Mouse (Mus musculus) small intestine, adult 2 months (tissue): ENCODE results near the gene Cfap221.

Experiments used
- CTCF ChIP-seq: fragments of 200-500 bp; IDR thresholded peaks from 2 replicates; pipeline ENCODE4 v1.5.1; 2012; ENCODE audit warnings: low read depth, mild to moderate bottlenecking, control low read depth, inconsistent platforms, low read length, moderate library complexity, mixed read lengths; ENCODE audit not compliant: insufficient replicate concordance, insufficient read length; ENCODE audit errors: extremely low read depth
- POLR2A ChIP-seq: fragments of 200-500 bp; IDR thresholded peaks from 2 replicates; pipeline ENCODE4 v1.6.1; 2012; ENCODE audit warnings: low read depth, mild to moderate bottlenecking, control low read depth, inconsistent platforms, low read length, moderate library complexity

- TF ChIP-seq POLR2A (no peak), CTCF (no peak)
Measured at GRCm38 (mm10) chr1:119891149-119891548, 105.9 kb downstream of the Cfap221 start.
